Mouse (Mus musculus) hindbrain, embryonic 15.5 days (tissue): ENCODE data around the gene Acvrl1. TPM values are rescaled to one million over a fixed set of nuclear protein-coding genes. Genes with fewer than 3 reads are reported as not detected.
A peak's percentile ranks its signal among the peaks of the same experiment; 100 is the strongest.

ENCODE experiments used
- ATAC-seq: fragments of 200-750 bp; cut with Nextera tagmentation; 2 replicates; pipeline ENCODE4 v1.8.0; 2017; ENCODE audit warnings: low read depth, moderate number of reproducible peaks, moderate TSS enrichment; ENCODE audit not compliant: low FRiP score
- H3K27ac ChIP-seq: fragments of 300-500 bp; sonication (generic); replicated peaks from 2 replicates; pipeline ENCODE4 v1.5.1; 2015; ENCODE audit warnings: mild to moderate bottlenecking, inconsistent platforms
- H3K27me3 ChIP-seq: fragments of 300-500 bp; sonication (generic); 2 replicates; pipeline ENCODE4 v1.6.1; 2015; ENCODE audit warnings: control low read depth, inconsistent platforms
- H3K36me3 ChIP-seq: fragments of 300-500 bp; sonication (generic); 2 replicates; pipeline ENCODE4 v1.6.1; 2015; ENCODE audit warnings: control low read depth, inconsistent platforms
- H3K4me1 ChIP-seq: fragments of 300-500 bp; sonication (generic); replicated peaks from 2 replicates; pipeline ENCODE4 v1.6.1; 2015; ENCODE audit warnings: control low read depth, inconsistent platforms
- H3K4me2 ChIP-seq: fragments of 300-500 bp; sonication (generic); 2 replicates; pipeline ENCODE4 v1.6.1; 2015; ENCODE audit warnings: moderate library complexity, mild to moderate bottlenecking, inconsistent platforms
- H3K4me3 ChIP-seq: fragments of 300-500 bp; sonication (generic); 2 replicates; pipeline ENCODE4 v1.5.1; 2015; ENCODE audit warnings: mild to moderate bottlenecking, inconsistent platforms
- H3K9ac ChIP-seq: fragments of 300-500 bp; sonication (generic); 2 replicates; pipeline ENCODE4 v1.6.1; 2015; ENCODE audit warnings: inconsistent platforms
- H3K9me3 ChIP-seq: fragments of 300-500 bp; sonication (generic); 2 replicates; pipeline ENCODE4 v1.6.1; 2016; ENCODE audit warnings: control low read depth, inconsistent platforms
- WGBS: fragments of 180-500 bp; shearing (Covaris S2); methylation state at CpG from one replicate; pipeline ENCODE4 v1.1.7; 2015; 5-methylcytosine and 5-hydroxymethylcytosine counted together
- polyA plus RNA-seq: library from polyadenylated mRNA; unstranded; fragments of >200 nt; fragmentation: Nextera tagmentation; extraction: Ambion mirVana; gene quantifications from 2 replicates; pipeline ENCODE4 v1.2.1, GENCODE M21; 2015

Gene Acvrl1
- polyA plus RNA-seq, 1 experiment from 2014 or later: 9.6 TPM

DNA sequence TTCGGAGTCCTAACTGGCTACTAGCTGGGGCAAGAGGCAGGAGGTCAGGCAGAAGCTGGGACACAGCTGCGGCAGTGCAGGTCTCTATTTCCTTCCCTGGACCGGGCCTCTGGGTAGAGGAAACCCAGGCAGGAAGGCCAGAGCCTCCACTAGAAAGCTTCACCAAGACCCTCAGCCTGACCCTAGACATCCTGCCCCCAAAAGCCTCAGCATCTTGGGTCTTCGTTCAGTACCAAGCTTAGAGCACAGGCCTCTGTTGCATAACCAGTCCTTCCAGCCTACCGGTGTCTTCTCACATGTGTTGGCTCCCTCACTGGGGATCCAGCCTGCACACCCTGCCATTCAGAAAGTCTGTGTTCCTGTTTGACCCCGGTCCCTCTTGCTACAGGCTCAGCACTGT is 4.4 kb downstream of the Acvrl1 start:
- H3K27ac ChIP-seq: 0 out of 2 replicates have a peak overlapping the region, but pooled peaks have one; percentile 22
- 84% methylated on average over 6 of the region's 6 CpGs for WGBS
- ATAC-seq: no peak

DNA sequence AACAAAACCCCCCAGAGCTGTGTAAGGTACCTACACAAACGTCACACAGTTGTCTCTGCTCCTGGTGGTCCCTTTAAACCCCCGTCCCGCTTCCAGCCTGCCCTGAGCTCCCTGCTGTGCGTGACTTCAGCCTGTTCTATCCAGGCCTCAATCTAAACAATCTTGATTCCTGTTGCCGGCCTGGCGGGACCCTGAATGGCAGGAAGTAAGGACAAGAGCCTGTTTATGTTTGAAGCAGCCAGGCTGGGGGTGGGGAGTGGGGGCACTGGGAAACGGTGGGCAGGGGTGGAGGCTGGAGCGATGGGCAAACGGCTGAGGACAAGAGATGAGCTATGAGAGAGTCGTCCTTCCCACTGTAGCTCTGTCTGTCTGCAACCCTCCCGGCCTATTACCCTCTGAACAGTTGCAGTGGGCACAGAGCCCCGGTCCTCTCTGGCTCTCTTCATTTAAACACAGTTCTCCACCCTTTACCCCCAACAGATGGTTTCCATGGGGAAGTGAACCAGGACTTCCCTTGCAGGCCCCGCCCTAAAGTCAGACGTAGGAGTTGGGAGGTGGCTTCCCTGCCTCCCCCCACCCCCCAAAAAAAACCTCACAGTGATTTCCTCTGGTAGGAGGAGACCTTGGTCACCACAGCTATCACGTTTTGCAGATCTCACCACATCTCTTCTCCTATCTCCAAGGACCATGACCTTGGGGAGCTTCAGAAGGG is 5.8 kb downstream of the Acvrl1 start:
- Histone ChIP-seq H3K4me3 (no peak overlapping the region), H3K27ac (peak overlapping the region; percentile 32; the same call in 1 of the 2 replicates), H3K4me1 (peaks cover under 1% of the 10 kb centered on the region), H3K27me3 (peaks cover 21% of the 10 kb centered on the region), H3K36me3 (no peaks in the 10 kb centered on the region), H3K4me2 (peak overlapping the region; percentile 35; the same call in 1 of the 2 replicates), H3K9ac (no peak overlapping the region), H3K9me3 (no peaks in the 10 kb centered on the region)
- ATAC-seq: peak; percentile 38; the same call in 1 of the 2 replicates
- 22% methylated on average over 15 of the region's 15 CpGs for WGBS

More for the DNA sequence above, 4.4 kb downstream of the Acvrl1 start:
- Histone ChIP-seq H3K9me3 (no peaks in the 10 kb centered on the region), H3K36me3 (no peaks in the 10 kb centered on the region), H3K4me3 (no peak overlapping the region), H3K4me1 (peaks cover 9% of the 10 kb centered on the region; the same call in 1 of the 2 replicates), H3K27me3 (peaks cover 33% of the 10 kb centered on the region), H3K9ac (no peak overlapping the region), H3K4me2 (no peak overlapping the region)

DNA sequence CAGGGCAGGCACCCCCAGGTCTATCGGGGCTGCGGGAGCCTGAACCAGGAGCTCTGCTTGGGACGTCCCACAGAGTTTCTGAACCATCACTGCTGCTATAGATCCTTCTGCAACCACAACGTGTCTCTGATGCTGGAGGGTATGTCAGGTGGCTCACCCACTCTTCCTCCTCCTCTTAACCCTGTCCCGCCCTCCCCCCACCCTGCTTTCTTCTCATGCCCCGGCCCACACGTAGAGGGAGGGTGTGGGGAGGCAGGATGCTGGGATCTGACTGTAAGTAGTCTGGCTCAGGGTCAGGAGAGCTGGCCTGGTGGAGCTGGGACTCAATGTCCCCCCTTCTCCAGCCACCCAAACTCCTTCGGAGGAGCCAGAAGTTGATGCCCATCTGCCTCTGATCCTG is 7.1 kb downstream of the Acvrl1 start:
- no peaks in the 10 kb centered on the region for H3K9me3 ChIP-seq
- ATAC-seq: no peak
- no peak overlapping the region for H3K4me3 ChIP-seq
- peaks cover 13% of the 10 kb centered on the region for H3K4me1 ChIP-seq
- 71% methylated on average over 8 of the region's 8 CpGs for WGBS
- H3K36me3 ChIP-seq: no peaks in the 10 kb centered on the region
- peak overlapping the region; percentile 35 for H3K4me2 ChIP-seq
- H3K27me3 ChIP-seq: peaks cover 9% of the 10 kb centered on the region; the same call in 1 of the 2 replicates
- H3K9ac ChIP-seq: no peak overlapping the region
- H3K27ac ChIP-seq: no peak overlapping the region

DNA sequence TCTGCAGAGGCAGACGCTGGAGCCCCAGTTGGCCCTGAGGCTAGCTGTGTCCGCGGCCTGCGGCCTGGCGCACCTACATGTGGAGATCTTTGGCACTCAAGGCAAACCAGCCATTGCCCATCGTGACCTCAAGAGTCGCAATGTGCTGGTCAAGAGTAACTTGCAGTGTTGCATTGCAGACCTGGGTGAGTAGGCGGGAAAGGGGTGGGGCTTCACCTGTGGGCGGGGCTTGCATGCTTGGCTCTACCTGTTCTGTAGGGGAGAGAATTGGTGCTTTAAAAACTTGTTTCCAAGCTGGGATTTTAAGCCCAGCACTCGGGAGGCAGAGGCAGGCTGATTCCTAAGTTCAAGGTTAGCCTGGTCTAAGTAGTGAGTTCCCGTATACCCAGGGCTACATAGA is 9.1 kb downstream of the Acvrl1 start:
- Histone ChIP-seq H3K36me3 (no peaks in the 10 kb centered on the region), H3K4me1 (peaks cover 18% of the 10 kb centered on the region), H3K4me3 (no peak overlapping the region), H3K9ac (no peak overlapping the region), H3K27ac (no peak overlapping the region), H3K9me3 (no peaks in the 10 kb centered on the region), H3K27me3 (no peaks in the 10 kb centered on the region), H3K4me2 (no peak overlapping the region)
- ATAC-seq: no peak
- 82% methylated on average over 11 of the region's 11 CpGs for WGBS

DNA sequence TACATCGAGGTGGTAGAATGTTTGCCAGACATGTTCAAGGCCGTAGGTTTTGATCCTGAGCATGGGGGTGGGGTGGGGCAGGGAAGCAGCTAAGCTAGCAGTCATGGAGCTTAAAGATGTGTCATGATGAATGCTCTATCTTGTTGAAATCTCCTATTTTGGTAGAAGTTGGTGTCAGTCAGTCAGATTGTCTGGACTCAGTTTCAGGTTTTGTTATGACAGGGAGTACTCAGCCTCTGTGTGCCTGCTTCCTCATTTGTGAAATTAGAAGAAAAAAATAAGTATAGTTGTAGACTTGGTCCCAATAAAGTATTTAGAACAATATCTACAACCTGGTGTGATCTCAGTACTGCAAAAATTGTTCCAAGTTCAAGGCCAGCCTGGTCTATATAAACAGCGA is 10.4 kb downstream of the Acvrl1 start:
- no peak for ATAC-seq
- H3K36me3 ChIP-seq: no peaks in the 10 kb centered on the region
- no peak overlapping the region for H3K4me2 ChIP-seq
- no peak overlapping the region for H3K9ac ChIP-seq
- peaks cover 25% of the 10 kb centered on the region for H3K4me1 ChIP-seq
- no peak overlapping the region for H3K27ac ChIP-seq
- no peak overlapping the region for H3K4me3 ChIP-seq
- WGBS: 92% methylated on average over 3 of the region's 3 CpGs
- H3K9me3 ChIP-seq: no peaks in the 10 kb centered on the region
- no peaks in the 10 kb centered on the region for H3K27me3 ChIP-seq

DNA sequence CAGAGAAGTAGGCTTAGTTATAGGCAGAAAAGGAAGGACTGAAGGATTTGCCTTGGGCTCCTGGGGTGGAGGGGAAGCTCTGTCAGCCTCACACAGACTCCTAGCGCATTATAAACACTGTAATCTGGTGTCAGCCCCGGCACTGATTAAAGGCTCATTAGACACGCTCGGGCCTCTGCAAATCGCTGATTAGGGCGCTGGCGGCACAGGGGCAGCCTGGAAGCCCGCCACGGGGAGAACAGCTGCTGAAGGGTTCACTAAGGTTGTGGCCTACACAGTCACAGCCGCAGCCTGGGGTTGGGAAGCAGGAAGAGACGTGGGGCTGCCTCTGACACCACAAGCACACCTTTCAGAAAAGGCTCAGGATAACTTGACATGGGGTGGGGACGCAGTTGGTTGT is 11.6 kb downstream of the Acvrl1 start:
- no peaks in the 10 kb centered on the region for H3K36me3 ChIP-seq
- no peak for ATAC-seq
- 19% methylated on average over 12 of the region's 12 CpGs for WGBS
- no peaks in the 10 kb centered on the region for H3K27me3 ChIP-seq
- H3K4me1 ChIP-seq: peaks cover 25% of the 10 kb centered on the region
- H3K9me3 ChIP-seq: no peaks in the 10 kb centered on the region
- no peak overlapping the region for H3K4me3 ChIP-seq
- no peak overlapping the region for H3K9ac ChIP-seq
- H3K27ac ChIP-seq: no peak overlapping the region
- H3K4me2 ChIP-seq: no peak overlapping the region

DNA sequence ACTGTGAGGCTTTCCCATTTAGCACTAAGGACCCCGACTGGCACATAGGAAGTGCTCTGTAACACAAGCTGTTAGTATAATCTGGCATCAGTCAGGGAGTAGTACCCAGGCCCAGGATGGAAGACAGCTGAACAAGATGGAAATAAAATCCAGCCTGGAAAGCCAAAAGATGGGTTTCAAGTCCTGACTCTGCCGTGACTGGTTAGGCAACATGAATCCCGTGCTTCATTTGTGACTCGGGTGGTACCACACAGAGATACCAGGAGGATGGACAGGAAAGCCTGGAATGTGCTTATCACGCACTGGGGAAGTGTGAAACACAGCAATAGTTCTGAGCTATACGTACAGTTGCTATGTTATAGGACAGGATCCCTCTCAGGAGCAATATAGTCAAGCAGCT is 12.3 kb downstream of the Acvrl1 start:
- no peak overlapping the region for H3K9ac ChIP-seq
- 60% methylated on average over 6 of the region's 6 CpGs for WGBS
- no peak overlapping the region for H3K27ac ChIP-seq

DNA sequence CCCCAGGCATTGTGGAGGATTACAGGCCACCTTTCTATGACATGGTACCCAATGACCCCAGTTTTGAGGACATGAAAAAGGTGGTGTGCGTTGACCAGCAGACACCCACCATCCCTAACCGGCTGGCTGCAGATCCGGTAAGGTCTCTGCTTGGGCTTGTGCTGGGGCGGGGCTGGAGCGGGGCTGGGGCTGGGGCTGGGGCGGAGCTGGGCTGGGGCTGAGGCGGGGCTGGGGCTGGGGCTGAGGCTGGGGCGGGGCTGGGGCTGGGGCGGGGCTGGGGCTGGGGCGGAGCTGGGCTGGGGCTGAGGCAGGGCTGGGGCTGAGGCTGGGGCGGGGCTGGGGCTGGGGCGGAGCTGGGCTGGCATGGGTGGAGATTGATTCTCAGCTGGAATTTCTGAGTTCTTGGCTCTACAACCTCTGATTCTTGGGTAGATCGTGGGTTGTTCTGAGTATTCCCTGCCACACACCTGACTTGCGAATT is 12.8 kb downstream of the Acvrl1 start:
- no peak overlapping the region for H3K4me2 ChIP-seq
- no peaks in the 10 kb centered on the region for H3K36me3 ChIP-seq
- H3K9me3 ChIP-seq: no peaks in the 10 kb centered on the region
- H3K4me1 ChIP-seq: peaks cover 35% of the 10 kb centered on the region
- no peak overlapping the region for H3K9ac ChIP-seq
- WGBS: 6% methylated on average over 9 of the region's 14 CpGs
- no peaks in the 10 kb centered on the region for H3K27me3 ChIP-seq
- ATAC-seq: no peak
- no peak overlapping the region for H3K4me3 ChIP-seq
- no peak overlapping the region for H3K27ac ChIP-seq

More for the DNA sequence above, 12.3 kb downstream of the Acvrl1 start:
- H3K9me3 ChIP-seq: no peaks in the 10 kb centered on the region
- peaks cover 30% of the 10 kb centered on the region for H3K4me1 ChIP-seq
- H3K4me3 ChIP-seq: no peak overlapping the region
- no peak for ATAC-seq
- no peak overlapping the region for H3K4me2 ChIP-seq
- no peaks in the 10 kb centered on the region for H3K36me3 ChIP-seq
- no peaks in the 10 kb centered on the region for H3K27me3 ChIP-seq

DNA sequence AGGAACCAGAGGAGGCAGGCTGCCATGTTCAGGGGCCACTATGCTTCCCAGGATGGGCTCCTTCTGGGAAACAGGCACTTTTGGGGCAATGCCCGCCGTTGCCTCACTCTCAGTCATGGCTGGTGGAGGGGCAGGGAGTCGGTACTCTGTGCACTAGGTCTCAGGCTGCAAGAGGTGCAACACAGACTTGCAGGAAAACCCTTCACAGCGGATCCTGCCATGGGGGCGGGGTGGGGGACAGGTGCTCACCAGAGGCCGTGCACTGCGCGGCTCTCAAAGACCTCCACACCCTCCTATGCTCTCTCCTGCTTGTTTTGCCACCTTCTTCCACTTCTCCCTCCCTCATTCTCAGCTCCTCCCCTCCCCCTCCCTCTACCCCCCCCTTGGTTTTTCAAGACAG is 14.3 kb downstream of the Acvrl1 start:
- H3K4me3 ChIP-seq: no peak overlapping the region
- peaks cover 35% of the 10 kb centered on the region for H3K4me1 ChIP-seq
- H3K27ac ChIP-seq: no peak overlapping the region
- H3K9me3 ChIP-seq: no peaks in the 10 kb centered on the region
- no peaks in the 10 kb centered on the region for H3K36me3 ChIP-seq
- no peak for ATAC-seq
- H3K27me3 ChIP-seq: no peaks in the 10 kb centered on the region
- H3K9ac ChIP-seq: no peak overlapping the region
- H3K4me2 ChIP-seq: no peak overlapping the region
- 59% methylated on average over 8 of the region's 8 CpGs for WGBS

DNA sequence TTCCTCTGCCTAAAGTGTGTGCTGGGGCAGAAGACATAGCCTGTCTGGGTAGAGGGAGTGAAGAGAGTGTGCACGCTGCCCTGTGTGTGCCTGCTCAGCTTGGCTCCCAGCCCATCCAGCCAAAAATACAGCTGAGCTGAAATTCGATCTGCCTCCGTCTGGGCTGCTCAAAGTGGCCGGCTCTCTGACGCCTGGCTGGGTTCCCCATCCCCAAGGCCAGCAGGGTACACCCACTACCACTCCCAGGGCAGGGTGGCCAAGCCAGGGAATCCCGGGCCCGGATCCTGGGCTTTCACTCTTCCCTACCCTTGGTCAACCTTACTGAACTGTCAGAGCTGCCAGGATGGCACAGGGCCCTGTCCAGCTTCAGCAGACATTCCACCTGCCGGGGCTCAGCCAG is 15.2 kb downstream of the Acvrl1 start:
- Histone ChIP-seq H3K9me3 (no peaks in the 10 kb centered on the region), H3K4me1 (peaks cover 35% of the 10 kb centered on the region), H3K36me3 (no peaks in the 10 kb centered on the region), H3K27ac (no peak overlapping the region), H3K4me3 (no peak overlapping the region), H3K9ac (no peak overlapping the region), H3K4me2 (no peak overlapping the region), H3K27me3 (no peaks in the 10 kb centered on the region)
- ATAC-seq: no peak
- 22% methylated on average over 8 of the region's 8 CpGs for WGBS

DNA sequence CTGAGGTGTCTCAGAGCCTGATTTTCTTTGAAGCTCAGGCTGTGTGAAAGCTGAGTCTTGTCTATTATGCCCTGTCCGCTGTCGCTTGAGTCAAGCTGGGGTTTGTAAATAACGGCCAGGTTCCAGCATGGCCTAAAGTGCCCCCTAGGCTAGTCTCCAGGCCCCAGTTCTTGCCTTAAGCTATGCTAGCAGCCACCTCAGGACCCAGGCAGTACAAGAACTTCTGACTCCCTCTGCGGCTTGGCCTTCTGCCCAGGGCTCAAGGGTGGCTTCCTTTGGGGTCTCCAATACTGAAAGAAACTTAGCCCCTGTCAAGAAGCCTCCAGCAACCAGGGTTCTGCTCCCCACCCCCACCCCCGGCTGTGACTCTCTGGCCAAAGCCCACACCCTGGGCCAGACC is 15.9 kb downstream of the Acvrl1 start:
- H3K27me3 ChIP-seq: no peaks in the 10 kb centered on the region
- H3K9ac ChIP-seq: no peak overlapping the region
- H3K4me1 ChIP-seq: peaks cover 35% of the 10 kb centered on the region
- WGBS: 85% methylated on average over 5 of the region's 5 CpGs
- ATAC-seq: no peak
- H3K9me3 ChIP-seq: no peaks in the 10 kb centered on the region
- H3K36me3 ChIP-seq: no peaks in the 10 kb centered on the region
- no peak overlapping the region for H3K4me3 ChIP-seq
- H3K27ac ChIP-seq: no peak overlapping the region
- no peak overlapping the region for H3K4me2 ChIP-seq

DNA sequence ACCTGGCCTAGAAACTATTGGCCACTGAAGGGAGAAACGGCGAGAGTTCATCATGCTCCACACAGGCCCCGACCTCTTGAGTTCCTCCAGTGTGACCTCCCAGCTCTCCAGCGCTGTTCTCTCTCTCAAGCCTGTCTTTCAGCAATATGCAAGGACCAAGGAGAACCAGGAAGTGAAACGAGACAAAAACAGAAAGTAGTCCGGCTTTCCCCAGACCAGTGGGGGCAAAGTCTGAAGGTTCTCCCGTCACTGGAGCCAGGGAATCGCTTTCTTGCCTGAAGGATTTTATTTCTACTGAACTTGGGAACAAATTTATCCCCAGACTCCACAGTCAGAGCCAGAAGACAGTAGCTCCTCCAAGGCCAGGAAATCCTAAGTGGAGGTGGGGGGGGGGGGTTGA is 16.5 kb downstream of the Acvrl1 start:
- 88% methylated on average over 8 of the region's 8 CpGs for WGBS
- Histone ChIP-seq H3K27ac (no peak overlapping the region), H3K9me3 (no peaks in the 10 kb centered on the region), H3K4me2 (no peak overlapping the region), H3K9ac (no peak overlapping the region), H3K27me3 (no peaks in the 10 kb centered on the region), H3K36me3 (no peaks in the 10 kb centered on the region), H3K4me3 (no peak overlapping the region), H3K4me1 (peaks cover 28% of the 10 kb centered on the region)
- no peak for ATAC-seq
